Mouse (Mus musculus): Measurements from ENCODE around the gene Wnt5b.

DNA sequence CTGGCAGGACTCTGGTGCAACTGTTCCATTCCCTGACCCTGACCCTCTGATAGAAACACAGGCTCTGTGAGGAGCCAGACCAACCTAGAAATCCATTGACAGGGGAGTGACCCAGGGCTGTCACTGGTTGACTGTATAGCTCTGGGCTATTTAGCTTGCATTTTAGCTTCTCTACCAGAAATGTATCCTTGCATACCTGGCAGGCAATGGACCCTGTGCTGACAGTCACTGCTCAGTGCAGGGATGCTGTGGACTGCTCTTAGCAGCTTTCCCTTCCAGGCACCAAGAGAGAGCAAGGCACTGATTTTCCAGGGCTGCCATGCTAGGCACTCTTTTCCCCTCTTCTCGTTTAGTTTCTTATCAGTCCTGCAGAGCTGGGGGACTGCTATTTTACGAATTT, 24.2 kb upstream of the Wnt5b start:
- no peak for TF ChIP-seq CTCF (IDR thresholded peaks at IDR 0.05; ENCODE audit: low read depth)
- TF ChIP-seq EP300 (optimal IDR thresholded peaks at IDR 0.05), result no peak
